19 mouse cellular contexts compared by ENCODE assay signal in genomic region chr12:99412034-99412433, GRCm38 (mm10).
A peak's percentile ranks its signal among the peaks of the same experiment; 100 is the strongest.
DNase-seq lines count a peak whose midpoint lies in the region; ATAC-seq and TF ChIP-seq lines count a peak whose summit lies in the region.
"Had no signal": no experiment of that assay in that cellular context is flagged by ENCODE, and none has a peak within 500 bp of the region (broad histone marks: within the 10 kb centered on the region; RNA-seq: fewer than 3 reads in every experiment).

No protein-coding gene starts in this region.

- H3K27me3 ChIP-seq in hindbrain, embryonic 15.5 days: no peaks in the 10 kb centered on the region
- H3K27me3 ChIP-seq in hindbrain, embryonic 16.5 days (replicated peaks; ENCODE audit: control insufficient read depth, insufficient read depth, low read length): no peaks in the 10 kb centered on the region
- no peaks in the 10 kb centered on the region for H3K27me3 ChIP-seq in intestine, embryonic 16.5 days (replicated peaks; ENCODE audit: control insufficient read depth, insufficient read depth, low read length)
- no peaks in the 10 kb centered on the region for H3K27me3 ChIP-seq in kidney, embryonic 16.5 days (ENCODE audit: insufficient read depth, low read length)
- no peaks in the 10 kb centered on the region for H3K27me3 ChIP-seq in stomach, postnatal 0 days (ENCODE audit: control insufficient read depth, insufficient read depth, low read length)
- H3K27me3 ChIP-seq in midbrain, embryonic 14.5 days (ENCODE audit: control insufficient read depth, insufficient read depth, low read length): no peaks in the 10 kb centered on the region
- H3K27me3 ChIP-seq: limb, embryonic 13.5 days; liver, embryonic 13.5 days; lung, embryonic 15.5 days had no signal

- H3K36me3 ChIP-seq in hindbrain, embryonic 15.5 days: no peaks in the 10 kb centered on the region
- no peaks in the 10 kb centered on the region for H3K36me3 ChIP-seq in hindbrain, embryonic 16.5 days (ENCODE audit: control insufficient read depth, insufficient read depth, low read length)
- no peaks in the 10 kb centered on the region for H3K36me3 ChIP-seq in intestine, embryonic 16.5 days (ENCODE audit: control insufficient read depth, insufficient read depth, low read length)
- no peaks in the 10 kb centered on the region for H3K36me3 ChIP-seq in kidney, embryonic 16.5 days (ENCODE audit: insufficient read depth, low read length)
- H3K36me3 ChIP-seq in stomach, postnatal 0 days (ENCODE audit: control insufficient read depth, insufficient read depth, low read length): no peaks in the 10 kb centered on the region
- H3K36me3 ChIP-seq in midbrain, embryonic 14.5 days (ENCODE audit: control insufficient read depth, insufficient read depth, low read length): no peaks in the 10 kb centered on the region
- H3K36me3 ChIP-seq: limb, embryonic 13.5 days; liver, embryonic 13.5 days; lung, embryonic 15.5 days had no signal

- H3K27ac ChIP-seq in hindbrain, embryonic 15.5 days (replicated peaks): no peak overlapping the region
- H3K27ac ChIP-seq in hindbrain, embryonic 16.5 days (ENCODE audit: low read depth, low read length): no peak overlapping the region
- H3K27ac ChIP-seq in intestine, embryonic 16.5 days (ENCODE audit: low read length): no peak overlapping the region
- no peak overlapping the region for H3K27ac ChIP-seq in kidney, embryonic 16.5 days (ENCODE audit: low read length)
- no peak overlapping the region for H3K27ac ChIP-seq in stomach, postnatal 0 days (replicated peaks)
- no peak overlapping the region for H3K27ac ChIP-seq in midbrain, embryonic 14.5 days (replicated peaks; ENCODE audit: low read depth, low read length)
- H3K27ac ChIP-seq: limb, embryonic 13.5 days; liver, embryonic 13.5 days; lung, embryonic 15.5 days had no signal

- no peak for TF ChIP-seq EP300 in stomach, postnatal 0 days (optimal IDR thresholded peaks at IDR 0.05)

- H3K4me1 ChIP-seq in hindbrain, embryonic 15.5 days (replicated peaks): peaks cover 6% of the 10 kb centered on the region; the same call in 1 of the 2 replicates
- H3K4me1 ChIP-seq in hindbrain, embryonic 16.5 days (ENCODE audit: control insufficient read depth, insufficient read depth, low read depth, low read length): peaks cover 1% of the 10 kb centered on the region; the same call in 1 of the 2 replicates
- H3K4me1 ChIP-seq in intestine, embryonic 16.5 days (ENCODE audit: control insufficient read depth, insufficient read depth, low read length): peaks cover 23% of the 10 kb centered on the region; the same call in 1 of the 2 replicates
- H3K4me1 ChIP-seq in kidney, embryonic 16.5 days (ENCODE audit: insufficient read depth, low read length): no peaks in the 10 kb centered on the region
- no peaks in the 10 kb centered on the region for H3K4me1 ChIP-seq in stomach, postnatal 0 days (replicated peaks; ENCODE audit: control insufficient read depth, insufficient read depth)
- no peaks in the 10 kb centered on the region for H3K4me1 ChIP-seq in midbrain, embryonic 14.5 days (ENCODE audit: control insufficient read depth, insufficient read depth, low read length)

- TF ChIP-seq CTCF in stomach, postnatal 0 days (IDR thresholded peaks at IDR 0.05; ENCODE audit: low read depth): no peak

- DNase-seq in stomach, postnatal 0 days (ENCODE audit: low spot score): no peak
- DNase-seq in midbrain, embryonic 14.5 days: no peak
- no peak for DNase-seq in layer of hippocampus, adult 9-10 months (ENCODE audit: low spot score)
- DNase-seq in thymus, postnatal 4 days: no peak
- DNase-seq: adrenal gland, postnatal 14 days; cerebellum, postnatal 14 days; gastrocnemius, postnatal 36 days; liver, embryonic 13.5 days; retina, postnatal 1 day had no signal

- no peak overlapping the region for H3K9ac ChIP-seq in hindbrain, embryonic 15.5 days
- H3K9ac ChIP-seq in hindbrain, embryonic 16.5 days (ENCODE audit: low read depth, low read length): no peak overlapping the region
- no peak overlapping the region for H3K9ac ChIP-seq in intestine, embryonic 16.5 days (ENCODE audit: low read depth, low read length)
- H3K9ac ChIP-seq in kidney, embryonic 16.5 days (replicated peaks; ENCODE audit: low read length): no peak overlapping the region
- no peak overlapping the region for H3K9ac ChIP-seq in stomach, postnatal 0 days (ENCODE audit: low read length)
- H3K9ac ChIP-seq in midbrain, embryonic 14.5 days (replicated peaks; ENCODE audit: low read length): no peak overlapping the region
- H3K9ac ChIP-seq: limb, embryonic 13.5 days; liver, embryonic 13.5 days; lung, embryonic 15.5 days had no signal

- no peak overlapping the region for H3K4me3 ChIP-seq in hindbrain, embryonic 15.5 days
- H3K4me3 ChIP-seq in hindbrain, embryonic 16.5 days (ENCODE audit: low read length): no peak overlapping the region
- no peak overlapping the region for H3K4me3 ChIP-seq in intestine, embryonic 16.5 days (ENCODE audit: low read length)
- H3K4me3 ChIP-seq in kidney, embryonic 16.5 days (ENCODE audit: low read length): no peak overlapping the region
- H3K4me3 ChIP-seq in stomach, postnatal 0 days (ENCODE audit: low read depth, low read length): no peak overlapping the region
- H3K4me3 ChIP-seq in midbrain, embryonic 14.5 days (replicated peaks; ENCODE audit: low read depth, low read length): no peak overlapping the region
- H3K4me3 ChIP-seq: limb, embryonic 13.5 days; liver, embryonic 13.5 days; lung, embryonic 15.5 days had no signal

- 0 out of 2 replicates have a peak, but pooled peaks have one; percentile 34 for ATAC-seq in hindbrain, embryonic 15.5 days (ENCODE audit: low FRiP score, low read depth)
- ATAC-seq in hindbrain, embryonic 16.5 days: no peak
- ATAC-seq in intestine, embryonic 16.5 days: peak; percentile 58
- peak; percentile 76; the same call in 1 of the 2 replicates for ATAC-seq in kidney, embryonic 16.5 days (ENCODE audit: low FRiP score, low TSS enrichment)
- ATAC-seq in stomach, postnatal 0 days (ENCODE audit: low FRiP score, low TSS enrichment): peak; percentile 41; the same call in 1 of the 2 replicates
- no peak for ATAC-seq in midbrain, embryonic 14.5 days (ENCODE audit: low FRiP score, low TSS enrichment)
- ATAC-seq: activated CD4-positive, CD25-positive, alpha-beta regulatory T cell, adult 4 months; forebrain, embryonic 16.5 days; inflammation-experienced regulatory T-cells, adult 6 months had no signal

- no peak overlapping the region for H3K4me2 ChIP-seq in hindbrain, embryonic 15.5 days
- no peak overlapping the region for H3K4me2 ChIP-seq in hindbrain, embryonic 16.5 days (ENCODE audit: low read length)
- H3K4me2 ChIP-seq in intestine, embryonic 16.5 days (ENCODE audit: low read depth, low read length): peak overlapping the region; percentile 9; the same call in 1 of the 2 replicates
- no peak overlapping the region for H3K4me2 ChIP-seq in kidney, embryonic 16.5 days (replicated peaks; ENCODE audit: low read depth, low read length)
- H3K4me2 ChIP-seq in stomach, postnatal 0 days (replicated peaks; ENCODE audit: low read depth): no peak overlapping the region
- H3K4me2 ChIP-seq in midbrain, embryonic 14.5 days (ENCODE audit: low read length): no peak overlapping the region
- H3K4me2 ChIP-seq: limb, embryonic 13.5 days; liver, embryonic 13.5 days; lung, embryonic 15.5 days; midbrain, embryonic 11.5 days had no signal

- H3K9me3 ChIP-seq in hindbrain, embryonic 15.5 days: no peaks in the 10 kb centered on the region
- no peaks in the 10 kb centered on the region for H3K9me3 ChIP-seq in hindbrain, embryonic 16.5 days (ENCODE audit: control insufficient read depth, low read length)
- no peaks in the 10 kb centered on the region for H3K9me3 ChIP-seq in intestine, embryonic 16.5 days (ENCODE audit: control insufficient read depth, low read length)
- H3K9me3 ChIP-seq in kidney, embryonic 16.5 days (ENCODE audit: low read length): peaks cover 3% of the 10 kb centered on the region; the same call in 1 of the 2 replicates
- H3K9me3 ChIP-seq in stomach, postnatal 0 days (ENCODE audit: control insufficient read depth, low read length): no peaks in the 10 kb centered on the region
- no peaks in the 10 kb centered on the region for H3K9me3 ChIP-seq in midbrain, embryonic 14.5 days (ENCODE audit: control insufficient read depth, low read length)
- H3K9me3 ChIP-seq: limb, embryonic 13.5 days; liver, embryonic 13.5 days; lung, embryonic 15.5 days had no signal

- WGBS in hindbrain, embryonic 15.5 days: 41% methylated on average over 7 of the region's 7 CpGs
- 31% methylated on average over 7 of the region's 7 CpGs for WGBS in hindbrain, embryonic 16.5 days
- WGBS in intestine, embryonic 16.5 days: 37% methylated on average over 7 of the region's 7 CpGs
- 34% methylated on average over 7 of the region's 7 CpGs for WGBS in kidney, embryonic 16.5 days
- 61% methylated on average over 7 of the region's 7 CpGs for WGBS in stomach, postnatal 0 days
- 40% methylated on average over 7 of the region's 7 CpGs for WGBS in midbrain, embryonic 14.5 days

Comparison
In these comparisons a context has a peak if more than half of its experiments do, and no peak if none do; other contexts are left out.
1. ATAC-seq: peak in hindbrain, embryonic 15.5 days (single experiment), intestine, embryonic 16.5 days (single experiment), kidney, embryonic 16.5 days (single experiment) and stomach, postnatal 0 days (single experiment); none in hindbrain, embryonic 16.5 days (single experiment) and midbrain, embryonic 14.5 days (single experiment).